In genomic region chr2:32170010-32170409, GRCm38 (mm10) we compare ENCODE assay signal across 9 mouse cellular contexts. TPM values are rescaled to one million over a fixed set of nuclear protein-coding genes. Genes with fewer than 3 reads are reported as not detected.
A peak's percentile ranks its signal among the peaks of the same experiment; 100 is the strongest.
DNase-seq lines count a peak whose midpoint lies in the region; ATAC-seq and TF ChIP-seq lines count a peak whose summit lies in the region.
"Had no signal": no experiment of that assay in that cellular context is flagged by ENCODE, and none has a peak within 500 bp of the region (broad histone marks: within the 10 kb centered on the region; RNA-seq: fewer than 3 reads in every experiment).

No protein-coding gene starts in this region.

- peak overlapping the region; percentile 36; the same call in 1 of the 2 replicates for H3K9ac ChIP-seq in heart, embryonic 12.5 days
- peak overlapping the region; percentile 22; the same call in 1 of the 2 replicates for H3K9ac ChIP-seq in ES-Bruce4 (ENCODE audit: low read depth, poor library complexity, severe bottlenecking)
- no peak overlapping the region for H3K9ac ChIP-seq in forebrain, embryonic 15.5 days (replicated peaks)
- H3K9ac ChIP-seq in midbrain, embryonic 15.5 days: 0 out of 2 replicates have a peak overlapping the region, but pooled peaks have one; percentile 14

- no peak for ATAC-seq in heart, embryonic 12.5 days (ENCODE audit: insufficient number of reproducible peaks, low FRiP score)
- ATAC-seq in forebrain, embryonic 15.5 days (replicated peaks): no peak
- ATAC-seq in midbrain, embryonic 15.5 days (replicated peaks): no peak
- no peak for ATAC-seq in erythroblast, adult 5-6 weeks (replicated peaks; ENCODE audit: low FRiP score, poor library complexity, severe bottlenecking)

- H3K4me1 ChIP-seq in heart, embryonic 12.5 days (replicated peaks): peaks cover 86% of the 10 kb centered on the region
- peaks cover 10% of the 10 kb centered on the region for H3K4me1 ChIP-seq in ES-Bruce4 (ENCODE audit: control insufficient read depth, insufficient read depth, low read length)
- H3K4me1 ChIP-seq in forebrain, embryonic 15.5 days: peaks cover 84% of the 10 kb centered on the region
- H3K4me1 ChIP-seq in midbrain, embryonic 15.5 days: peaks cover 66% of the 10 kb centered on the region

- H3K4me3 ChIP-seq in heart, embryonic 12.5 days: no peak overlapping the region
- no peak overlapping the region for H3K4me3 ChIP-seq in ES-Bruce4 (ENCODE audit: low read depth, low read length)
- H3K4me3 ChIP-seq in forebrain, embryonic 15.5 days: no peak overlapping the region
- no peak overlapping the region for H3K4me3 ChIP-seq in midbrain, embryonic 15.5 days

- peak overlapping the region; percentile 52 for H3K27ac ChIP-seq in heart, embryonic 12.5 days (ENCODE audit: poor library complexity, severe bottlenecking)
- peak overlapping the region; percentile 27 for H3K27ac ChIP-seq in ES-Bruce4 (ENCODE audit: insufficient read depth, low read length)
- peak overlapping the region; percentile 32; the same call in 1 of the 2 replicates for H3K27ac ChIP-seq in forebrain, embryonic 15.5 days (replicated peaks)
- peak overlapping the region; percentile 51; the same call in 1 of the 2 replicates for H3K27ac ChIP-seq in midbrain, embryonic 15.5 days

- TF ChIP-seq POLR2A in ES-Bruce4 (IDR thresholded peaks at IDR 0.05; ENCODE audit: insufficient read depth, low read length): no peak

- no peaks in the 10 kb centered on the region for H3K27me3 ChIP-seq in heart, embryonic 12.5 days (replicated peaks)
- no peaks in the 10 kb centered on the region for H3K27me3 ChIP-seq in ES-Bruce4 (ENCODE audit: control insufficient read depth, insufficient read depth, low read length, poor library complexity, severe bottlenecking)
- no peaks in the 10 kb centered on the region for H3K27me3 ChIP-seq in forebrain, embryonic 15.5 days
- H3K27me3 ChIP-seq in midbrain, embryonic 15.5 days (replicated peaks): no peaks in the 10 kb centered on the region

- no peak for DNase-seq in heart, postnatal 4 days
- no peak for DNase-seq in adrenal gland, adult 8-10 months
- DNase-seq in testis, postnatal 10 days (ENCODE audit: low spot score): no peak
- DNase-seq: cerebellum, postnatal 10 days had no signal

- 69% methylated on average over 8 of the region's 8 CpGs for WGBS in heart, embryonic 12.5 days
- 64% methylated on average over 8 of the region's 8 CpGs for WGBS in forebrain, embryonic 15.5 days
- 52% methylated on average over 8 of the region's 8 CpGs for WGBS in midbrain, embryonic 15.5 days

- no peak for TF ChIP-seq CTCF in ES-Bruce4 (IDR thresholded peaks at IDR 0.05; ENCODE audit: low read depth, low read length)

- H3K36me3 ChIP-seq in heart, embryonic 12.5 days: no peaks in the 10 kb centered on the region
- H3K36me3 ChIP-seq in ES-Bruce4 (ENCODE audit: control insufficient read depth, insufficient read depth, low read length, poor library complexity, severe bottlenecking): no peaks in the 10 kb centered on the region
- no peaks in the 10 kb centered on the region for H3K36me3 ChIP-seq in forebrain, embryonic 15.5 days
- H3K36me3 ChIP-seq in midbrain, embryonic 15.5 days (replicated peaks): no peaks in the 10 kb centered on the region

- TF ChIP-seq EP300 in ES-Bruce4 (IDR thresholded peaks at IDR 0.05; ENCODE audit: insufficient read depth, low read depth, low read length): no peak

- H3K4me2 ChIP-seq in heart, embryonic 12.5 days: peak overlapping the region; percentile 9
- no peak overlapping the region for H3K4me2 ChIP-seq in forebrain, embryonic 15.5 days (replicated peaks)
- no peak overlapping the region for H3K4me2 ChIP-seq in midbrain, embryonic 15.5 days

- no peaks in the 10 kb centered on the region for H3K9me3 ChIP-seq in heart, embryonic 12.5 days (replicated peaks)
- no peaks in the 10 kb centered on the region for H3K9me3 ChIP-seq in ES-Bruce4 (replicated peaks; ENCODE audit: control insufficient read depth, insufficient read depth, low read length, poor library complexity, severe bottlenecking)
- H3K9me3 ChIP-seq in forebrain, embryonic 15.5 days: no peaks in the 10 kb centered on the region
- no peaks in the 10 kb centered on the region for H3K9me3 ChIP-seq in midbrain, embryonic 15.5 days

RNA-seq across cellular contexts. Expression of gene Prrc2b, which starts 19.1 kb away (rescaled TPM):
- 54.7 and 66.5 TPM in 2 replicates for polyA plus RNA-seq in heart, embryonic 12.5 days (2016; fragmentation: Nextera tagmentation; extraction: Ambion mirVana)
- total RNA-seq in heart, postnatal 4 days (2021): 100 to 1,000 TPM; 138 to 145 TPM
- 106 and 112 TPM in 2 replicates for polyA plus RNA-seq in ES-Bruce4 (2011; ENCODE audit: insufficient read depth, insufficient read length, low read depth, missing spikeins)
- 76.2 and 88.8 TPM in 2 replicates for polyA plus RNA-seq in forebrain, embryonic 15.5 days (2015; fragmentation: Nextera tagmentation; extraction: Ambion mirVana)
- polyA plus RNA-seq in midbrain, embryonic 15.5 days (2015; fragmentation: Nextera tagmentation; extraction: Ambion mirVana): 85.4 and 92.2 TPM in 2 replicates
- total RNA-seq in adrenal gland, adult 8-10 months (2022): 100 to 1,000 TPM; 140 to 182 (median 166) TPM
- total RNA-seq in erythroblast, adult 5-6 weeks (2015; ENCODE audit: low replicate concordance): 12.3 and 13.0 TPM in 2 replicates
- 10.8 and 13.7 TPM in 2 replicates for total RNA-seq in erythroblast, adult 5-6 weeks (2017; ENCODE audit: low replicate concordance)
